Mouse (Mus musculus): Measurements from ENCODE around the gene Pgm5.

The Pgm5 gene

GRCm38 (mm10) chr19:24762473-24763149 is 99.0 kb downstream of the Pgm5 start:
- DNase-seq: no peak

DNA sequence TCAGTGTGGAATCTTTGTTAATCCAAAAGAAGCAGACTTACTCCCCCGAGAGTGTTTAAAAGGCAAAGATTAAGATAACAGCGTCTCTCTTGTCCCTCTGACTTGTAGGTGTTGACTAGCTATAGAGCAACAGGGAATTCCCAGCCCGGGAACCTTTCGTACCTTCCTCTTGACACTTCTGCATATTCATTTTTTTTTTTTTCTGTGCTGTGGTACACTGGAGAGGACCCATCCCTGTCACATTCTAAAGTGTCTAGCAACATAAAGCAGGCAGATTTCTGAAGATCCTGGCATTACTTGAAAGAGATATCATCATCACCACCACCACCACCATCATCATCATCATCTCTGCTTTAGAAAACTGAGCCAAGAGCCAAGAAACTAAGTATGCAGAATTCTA is 105.0 kb downstream of the Pgm5 start:
- DNase-seq: no peak

DNA sequence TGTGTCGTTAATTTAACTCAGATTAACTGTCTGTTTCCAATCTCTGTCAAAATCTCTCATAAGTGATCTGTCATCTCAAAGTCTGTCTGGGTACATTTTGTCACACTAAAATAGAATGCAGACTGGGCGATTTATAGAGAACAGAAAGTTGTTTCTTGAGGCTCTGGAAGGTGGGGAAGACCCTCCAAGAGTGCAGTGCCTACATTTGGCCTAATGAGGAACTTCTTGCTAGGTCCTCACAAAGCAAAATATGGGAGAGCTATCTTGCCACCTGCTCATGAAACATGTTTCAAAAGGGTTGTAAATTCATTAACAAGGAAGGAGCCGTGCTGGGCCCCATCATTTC is 107.2 kb downstream of the Pgm5 start:
- no peak for DNase-seq

DNA sequence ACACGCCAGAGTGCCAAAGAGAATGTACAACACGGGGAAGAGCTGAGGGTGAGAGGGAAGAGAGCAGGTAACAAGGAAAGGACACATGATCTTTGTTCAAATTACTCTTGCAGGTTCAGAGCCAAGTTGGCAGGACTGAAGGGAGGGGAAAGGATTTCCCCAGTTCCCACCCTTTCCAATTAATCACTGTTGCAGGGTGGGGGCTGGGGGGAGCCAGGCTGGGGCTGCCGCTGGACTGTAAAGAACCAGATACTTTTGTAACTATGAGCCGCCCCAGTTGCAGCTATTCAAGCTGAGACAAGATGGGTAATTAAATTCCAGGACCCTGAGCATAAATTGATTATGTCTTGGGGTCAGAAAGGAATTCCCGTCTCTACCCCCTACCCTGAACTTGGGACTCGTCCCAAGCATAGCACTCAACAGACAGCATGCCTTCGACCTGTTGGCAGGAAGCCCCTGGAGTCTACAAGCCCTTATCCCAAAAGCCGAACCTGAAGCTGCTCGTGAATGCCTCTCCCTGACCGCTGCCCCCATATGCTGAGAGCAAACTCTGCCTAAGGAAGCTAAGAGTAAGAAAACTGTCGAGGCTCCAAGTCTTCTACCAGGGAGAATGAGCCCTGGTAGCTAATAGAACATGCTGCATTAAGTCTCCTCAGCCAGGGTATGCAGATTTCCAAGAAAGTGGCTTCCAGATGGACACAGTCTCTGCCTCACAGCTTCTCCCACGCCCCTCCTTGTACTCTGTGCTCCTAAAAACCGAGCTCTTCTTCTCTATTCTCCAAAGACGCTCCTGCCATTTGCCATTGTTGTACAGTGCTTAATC is 107.8 kb downstream of the Pgm5 start:
- no peak for DNase-seq

DNA sequence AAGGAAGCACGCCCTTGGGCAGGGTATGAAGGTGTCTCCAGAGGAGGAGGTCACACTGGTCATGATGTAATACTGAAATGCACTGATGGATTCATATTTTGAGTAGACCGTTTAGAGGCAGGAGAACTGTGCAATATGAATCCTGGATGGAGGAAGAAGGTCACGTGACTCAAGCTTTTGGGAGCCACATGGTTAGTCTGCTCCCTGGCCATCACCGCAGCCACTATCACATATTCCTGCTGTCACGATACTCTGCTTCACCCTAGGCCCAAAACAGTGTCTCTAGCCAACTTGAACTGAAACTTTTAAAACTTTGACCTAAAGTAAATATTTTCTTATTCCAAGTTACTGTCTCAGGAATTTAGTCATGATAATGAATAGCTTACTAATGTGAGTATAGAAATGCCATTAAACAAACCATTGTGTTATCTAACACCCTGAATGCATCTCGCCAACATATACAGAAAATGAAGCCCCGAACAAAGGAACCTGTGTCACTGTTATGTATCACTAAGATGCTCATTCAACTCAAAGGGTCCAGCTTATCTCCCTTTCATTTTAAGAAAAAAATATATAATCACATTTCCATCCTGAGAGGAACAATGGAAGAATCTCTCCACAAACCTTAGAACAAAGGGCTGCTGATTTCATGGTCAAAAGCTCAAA is 108.6 kb downstream of the Pgm5 start:
- no peak for DNase-seq

GRCm38 (mm10) chr19:24746266-24746875 is 115.3 kb downstream of the Pgm5 start:
- no peak for DNase-seq

DNA sequence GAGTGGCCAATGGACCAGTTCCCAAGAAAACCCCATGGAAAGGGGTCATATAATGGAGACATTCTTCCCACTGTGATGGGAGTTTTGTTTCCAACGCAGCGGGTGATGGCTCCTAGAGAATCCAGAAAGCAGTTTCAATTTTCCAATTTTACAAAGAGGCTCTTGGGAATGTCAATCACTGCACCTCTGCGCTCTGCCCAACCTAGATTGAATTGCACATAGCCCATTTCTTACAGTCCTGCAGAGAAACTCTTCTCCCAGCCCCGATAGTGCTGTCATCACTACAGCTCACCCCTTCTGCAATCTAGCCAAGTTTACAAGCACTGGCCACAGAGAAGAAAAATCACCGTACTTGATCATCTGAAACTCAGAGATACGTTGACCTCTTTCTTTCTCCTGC is 119.0 kb downstream of the Pgm5 start:
- no peak for DNase-seq

DNA sequence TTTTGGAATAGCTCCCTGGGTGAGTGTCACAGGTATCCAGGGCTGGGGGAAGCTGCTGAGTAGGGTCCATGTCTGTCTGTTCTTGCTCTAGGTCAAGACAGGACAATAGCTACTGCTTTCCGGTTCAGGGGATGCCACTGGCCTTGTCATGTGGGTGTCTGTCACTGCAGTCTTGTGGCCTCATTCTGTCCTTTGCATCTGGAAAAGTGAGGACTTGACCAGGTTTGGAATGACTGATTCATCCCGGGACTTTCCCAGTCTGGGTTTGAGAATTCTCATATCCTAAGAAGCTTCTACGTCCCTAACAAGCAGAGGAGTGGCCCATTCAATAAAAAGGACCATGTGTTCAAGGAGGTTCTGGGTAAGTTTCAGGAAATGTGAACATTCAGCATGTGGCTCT is 122.9 kb downstream of the Pgm5 start:
- DNase-seq: no peak

- DNase-seq: no peak
Measured at GRCm38 (mm10) chr19:24738026-24738425, 123.6 kb downstream of the Pgm5 start.

GRCm38 (mm10) chr19:24735484-24736128 is 126.0 kb downstream of the Pgm5 start:
- no peak for DNase-seq

- DNase-seq: no peak
Measured at GRCm38 (mm10) chr19:24730661-24731060, 131.0 kb downstream of the Pgm5 start.

- no peak for DNase-seq
Measured at GRCm38 (mm10) chr19:24724362-24724761, 137.3 kb downstream of the Pgm5 start.

DNA sequence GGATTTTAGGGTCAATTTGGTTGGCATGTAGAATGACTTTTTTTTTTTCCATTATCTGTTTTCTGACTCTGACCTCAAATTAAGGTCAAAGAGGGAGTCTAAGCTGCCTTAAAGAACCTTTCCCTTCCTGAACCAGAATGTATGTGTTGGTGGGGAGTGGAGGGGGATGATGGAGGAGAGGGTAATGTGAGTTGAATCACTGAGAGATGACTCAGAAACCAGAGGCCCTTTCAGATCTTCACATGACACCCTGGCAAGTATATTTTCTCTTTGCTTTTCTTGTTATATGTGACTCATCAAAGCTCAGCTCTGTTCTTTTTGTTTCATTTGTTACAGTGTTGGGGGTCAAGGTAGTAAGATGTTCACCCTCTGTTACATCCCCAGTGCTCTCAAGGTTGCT is 141.2 kb downstream of the Pgm5 start:
- DNase-seq: no peak

DNA sequence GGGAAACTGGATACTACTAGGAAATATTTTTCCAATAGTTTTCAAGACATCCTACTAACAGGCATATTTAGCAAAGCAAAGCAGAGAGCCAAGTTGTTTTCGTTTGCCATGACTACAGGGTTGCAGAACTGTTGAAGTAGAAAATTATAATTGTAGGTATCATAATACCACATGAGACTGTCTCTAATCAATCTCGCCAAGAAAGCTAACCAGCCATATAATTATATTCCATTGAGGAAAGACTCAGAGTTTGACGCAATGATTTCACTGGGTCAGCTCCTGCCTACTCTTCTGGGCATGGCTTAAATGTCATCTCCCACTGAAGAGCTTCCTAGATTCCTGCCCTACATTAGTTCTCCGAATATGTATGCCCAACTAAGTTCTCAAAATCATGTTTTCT is 142.2 kb downstream of the Pgm5 start:
- no peak for DNase-seq

- no peak for DNase-seq
Measured at GRCm38 (mm10) chr19:24718021-24718420, 143.6 kb downstream of the Pgm5 start.

- DNase-seq: no peak
Measured at GRCm38 (mm10) chr19:24716303-24717097, 145.2 kb downstream of the Pgm5 start.

DNA sequence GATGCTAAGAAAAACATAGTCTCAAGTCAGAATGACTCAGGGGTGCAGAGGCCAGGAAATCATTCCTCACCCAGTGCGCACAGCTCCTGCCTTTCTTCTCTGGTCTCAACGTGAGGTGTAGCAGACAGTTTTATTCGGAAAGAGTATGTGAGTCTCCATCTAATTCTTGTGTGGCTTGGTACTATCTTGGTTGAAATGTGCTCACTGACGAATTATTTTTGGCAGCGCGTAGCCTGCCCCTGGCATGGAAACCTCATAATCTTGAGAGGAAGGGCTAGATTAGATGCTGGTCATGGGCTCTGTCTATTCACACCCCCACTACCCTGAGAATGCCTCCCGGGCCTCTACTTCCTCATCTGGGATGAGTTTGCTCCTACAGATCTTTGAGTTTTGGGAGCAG is 153.6 kb downstream of the Pgm5 start:
- no peak for DNase-seq

GRCm38 (mm10) chr19:24707071-24707906 is 154.4 kb downstream of the Pgm5 start:
- no peak for DNase-seq

GRCm38 (mm10) chr19:24705395-24705794 is 156.3 kb downstream of the Pgm5 start:
- DNase-seq: peak; percentile 52 to 54

- no peak for DNase-seq
Measured at GRCm38 (mm10) chr19:24704326-24704725, 157.3 kb downstream of the Pgm5 start.

GRCm38 (mm10) chr19:24703680-24704079 is 158.0 kb downstream of the Pgm5 start:
- DNase-seq: no peak

Measured in B cell, adult 2 months (primary cell).